In the genomic region with DNA sequence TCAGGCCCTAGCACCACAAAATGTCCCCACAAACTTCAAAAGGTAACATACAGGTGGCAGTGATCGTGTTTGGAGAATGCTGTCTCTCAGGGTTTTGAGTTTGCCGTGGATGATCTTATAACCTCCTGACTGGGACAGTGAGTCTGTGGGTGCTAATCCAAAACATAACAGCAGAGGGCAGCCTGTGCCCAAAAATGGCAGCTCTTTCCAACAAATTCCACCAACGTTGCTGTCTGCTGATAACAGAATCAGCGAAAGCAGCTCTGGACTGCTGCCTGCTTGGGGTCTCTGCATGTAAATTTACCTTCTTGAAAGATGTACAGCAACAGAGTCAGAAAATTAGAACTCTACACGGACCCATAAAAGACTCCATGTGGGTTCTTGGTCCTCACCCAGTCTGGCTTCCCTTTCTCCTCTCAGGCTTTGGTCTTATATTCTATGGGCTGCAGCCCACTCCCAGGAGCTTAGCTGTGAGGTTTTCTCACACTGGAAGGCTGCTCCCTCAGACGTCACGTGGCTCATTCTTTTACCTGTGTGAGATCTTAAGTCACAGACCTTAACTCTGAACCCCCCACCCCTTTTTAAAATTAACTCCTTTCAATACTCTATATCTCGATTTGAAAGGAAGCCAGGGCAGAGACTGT, we compare ENCODE assay signal across 8 mouse cellular contexts. TPM values are rescaled to one million over a fixed set of nuclear protein-coding genes. Genes with fewer than 3 reads are reported as not detected.
DNase-seq lines count a peak whose midpoint lies in the region; ATAC-seq and TF ChIP-seq lines count a peak whose summit lies in the region.

No protein-coding gene starts in this region.

- H3K27ac ChIP-seq in kidney, postnatal 0 days = no peak overlapping the region
- no peak overlapping the region for H3K27ac ChIP-seq in liver, adult 2 months (replicated peaks; ENCODE audit: insufficient read depth, low read depth, low read length)
- no peak overlapping the region for H3K27ac ChIP-seq in olfactory bulb, adult 2 months (ENCODE audit: insufficient read depth, low read depth, low read length)

- H3K9ac ChIP-seq in kidney, postnatal 0 days (ENCODE audit: low read depth, low read length) = no peak overlapping the region
- H3K9ac ChIP-seq in liver, adult 2 months (ENCODE audit: low read depth, low read length) = no peak overlapping the region

- no peak overlapping the region for H3K4me2 ChIP-seq in kidney, postnatal 0 days (ENCODE audit: low read length)

- CTCF ChIA-PET in Patski (lab: Charles Lee) = interaction anchor here (0.7 to 1.3 kb wide), 2 partner anchors 12 to 754 kb away, joined by 3 to 4 read pairs; no protein-coding TSS in a partner anchor

- no peak overlapping the region for H3K4me3 ChIP-seq in kidney, postnatal 0 days (replicated peaks; ENCODE audit: low read depth, low read length)
- H3K4me3 ChIP-seq in liver, adult 2 months (ENCODE audit: insufficient read depth, low read depth, low read length) = no peak overlapping the region
- no peak overlapping the region for H3K4me3 ChIP-seq in olfactory bulb, adult 2 months (ENCODE audit: insufficient read depth, low read depth, low read length)

- no peaks in the 10 kb centered on the region for H3K9me3 ChIP-seq in kidney, postnatal 0 days (replicated peaks; ENCODE audit: low read length)

- no peak for TF ChIP-seq POLR2A in liver, adult 2 months (IDR thresholded peaks at IDR 0.05; ENCODE audit: extremely low read depth, insufficient read depth, low read length)
- no peak for TF ChIP-seq POLR2A in olfactory bulb, adult 2 months (IDR thresholded peaks at IDR 0.05; ENCODE audit: insufficient read depth, low read depth, low read length)

- in situ Hi-C loops in Patski (cut with MboI; ENCODE audit: low pct_unique_long_range_greater_than_20kb) = no loop called here

- DNase-seq in A20 (ENCODE audit: low read depth, low spot score) (peak; percentile 51), Patski (ENCODE audit: low read depth, low spot score) (no peak)
- peak; percentile 86 to 91 for DNase-seq in cerebellum, postnatal 25 days
- peak; percentile 58 for DNase-seq in gastrocnemius, postnatal 10 days
- peak; percentile 80 for DNase-seq in kidney, postnatal 0 days (ENCODE audit: low spot score)
- peak; percentile 36 for DNase-seq in liver, adult 2 months (ENCODE audit: extremely low read depth, low read depth, low spot score)
- peak; percentile 69 for DNase-seq in yolk sac, embryonic 10.5 days (ENCODE audit: low spot score)

- no peaks in the 10 kb centered on the region for H3K79me2 ChIP-seq in liver, adult 2 months (ENCODE audit: control insufficient read depth, insufficient read depth, low read length)

- 27% methylated on average over 8 of the region's 8 CpGs for WGBS in kidney, postnatal 0 days
- 18% methylated on average over 8 of the region's 8 CpGs for WGBS in liver, adult 2 months
- 16% methylated on average over 8 of the region's 8 CpGs for WGBS in olfactory bulb, adult 2 months

- no peaks in the 10 kb centered on the region for H3K36me3 ChIP-seq in kidney, postnatal 0 days (ENCODE audit: insufficient read depth, low read length)
- no peaks in the 10 kb centered on the region for H3K36me3 ChIP-seq in liver, adult 2 months (ENCODE audit: control insufficient read depth, insufficient read depth, low read length)

- H3K27me3 ChIP-seq in Patski = peaks cover 15% of the 10 kb centered on the region
- H3K27me3 ChIP-seq in kidney, postnatal 0 days (ENCODE audit: insufficient read depth, low read length) = no peaks in the 10 kb centered on the region; the same call in 1 of the 2 replicates
- no peaks in the 10 kb centered on the region for H3K27me3 ChIP-seq in liver, adult 2 months (ENCODE audit: control insufficient read depth, insufficient read depth, low read length)

- peak; percentile 69 for ATAC-seq in Patski
- no peak for ATAC-seq in kidney, postnatal 0 days (replicated peaks; ENCODE audit: low FRiP score, low read depth)

- peak; percentile 89 for TF ChIP-seq CTCF in Patski (IDR thresholded peaks at IDR 0.05)
- TF ChIP-seq CTCF in kidney, postnatal 0 days (IDR thresholded peaks at IDR 0.05; ENCODE audit: low read depth) = peak; percentile 92
- peak; percentile 70 for TF ChIP-seq CTCF in liver, adult 2 months (IDR thresholded peaks at IDR 0.05; ENCODE audit: low read depth, low read length)
- TF ChIP-seq CTCF in olfactory bulb, adult 2 months (IDR thresholded peaks at IDR 0.05; ENCODE audit: insufficient read depth, low read depth, low read length) = 0 out of 2 replicates have a peak, but pooled peaks have one; percentile 30

- POLR2A ChIA-PET in Patski (lab: Charles Lee) = no interaction called here

- H3K4me1 ChIP-seq in kidney, postnatal 0 days (replicated peaks; ENCODE audit: insufficient read depth, low read length) = no peaks in the 10 kb centered on the region
- H3K4me1 ChIP-seq in liver, adult 2 months (ENCODE audit: control insufficient read depth, insufficient read depth, low read length) = no peaks in the 10 kb centered on the region
- H3K4me1 ChIP-seq in olfactory bulb, adult 2 months (ENCODE audit: control insufficient read depth, insufficient read depth, low read length) = peaks cover under 1% of the 10 kb centered on the region; the same call in 1 of the 2 replicates

RNA-seq across cellular contexts. Expression of a gene that starts 24.1 kb away (rescaled TPM):
- 4.4 TPM for polyA plus RNA-seq in Patski (2021)
- total RNA-seq in gastrocnemius, postnatal 10 days (2021) = under 1 TPM; 0.33 to 0.52 TPM
- 1.3 and 1.4 TPM in 2 replicates for polyA plus RNA-seq in kidney, postnatal 0 days (2015; fragmentation: Nextera tagmentation; extraction: Ambion mirVana)
- under 0.01 and 0.20 TPM in 2 replicates for total RNA-seq in liver, adult 2 months (2014; rRNA removed)
- 0.01 TPM in 1 of 2 replicates, not detected in the other for polyA plus RNA-seq in liver, adult 2 months (2012; rRNA removed)
- not detected in 2 replicates for polyA plus RNA-seq in olfactory bulb, adult 2 months (2012; ENCODE audit: insufficient read depth, insufficient read length, low replicate concordance, missing spikeins)

Comparison
In these comparisons a context has a peak if more than half of its experiments do, and no peak if none do; other contexts are left out.
1. CTCF ChIP-seq: peak in every context shown above with its lines; median percentile 92 in kidney, postnatal 0 days; 89 in Patski; 70 in liver, adult 2 months; 30 in olfactory bulb, adult 2 months.